Mouse (Mus musculus): ENCODE measurements around the gene Senp8.

Gene Senp8

GRCm38 (mm10) chr9:59709225-59709624 lies 41.3 kb downstream of the Senp8 start:
- peak; percentile 85 for DNase-seq

GRCm38 (mm10) chr9:59706850-59707825 lies 43.4 kb downstream of the Senp8 start:
- DNase-seq: peak; percentile 61

- DNase-seq: no peak
These were observed 47.4 kb downstream of the Senp8 start for GRCm38 (mm10) chr9:59703099-59703498.

- no peak for DNase-seq
These were observed 49.4 kb downstream of the Senp8 start for GRCm38 (mm10) chr9:59701094-59701493.

- peak; percentile 67 for DNase-seq
These were observed 54.1 kb downstream of the Senp8 start for GRCm38 (mm10) chr9:59696381-59696780.

- DNase-seq: no peak
These were observed 55.1 kb downstream of the Senp8 start for GRCm38 (mm10) chr9:59695451-59695813.

- no peak for DNase-seq
These were observed 55.7 kb downstream of the Senp8 start for GRCm38 (mm10) chr9:59694571-59695450.

- DNase-seq: peak; percentile 76
These were observed 58.4 kb downstream of the Senp8 start for GRCm38 (mm10) chr9:59692145-59692544.

GRCm38 (mm10) chr9:59691635-59692094 lies 58.8 kb downstream of the Senp8 start:
- peak; percentile 94 for DNase-seq

- peak; percentile 29 for DNase-seq
These were observed 63.0 kb downstream of the Senp8 start for GRCm38 (mm10) chr9:59687416-59688046.

All from lung, postnatal 10 days (tissue).